Mouse (Mus musculus) left cerebral cortex, adult 9 months (tissue): ENCODE results near the gene Zfp219.
A peak's percentile ranks its signal among the peaks of the same experiment; 100 is the strongest.

Source experiments
- DNase-seq, 2 experiments: peaks; one replicate each; pipeline ENCODE4 v3.0.0; 2022; ENCODE audit warnings: low spot score in 2 of 2

Zfp219 gene

GRCm38 (mm10) chr14:52003981-52004495 is 16.5 kb downstream of the Zfp219 start:
- peak; percentile 88 to 93 for DNase-seq

- DNase-seq: no peak
These were observed 23.1 kb downstream of the Zfp219 start for GRCm38 (mm10) chr14:51997483-51997882.

GRCm38 (mm10) chr14:51996866-51997265 is 23.7 kb downstream of the Zfp219 start:
- DNase-seq: no peak

- no peak for DNase-seq
These were observed 24.2 kb downstream of the Zfp219 start for GRCm38 (mm10) chr14:51996231-51996841.

- no peak for DNase-seq
These were observed 25.2 kb downstream of the Zfp219 start for GRCm38 (mm10) chr14:51995219-51995871.

- no peak for DNase-seq
These were observed 26.1 kb downstream of the Zfp219 start for GRCm38 (mm10) chr14:51994453-51994852.

GRCm38 (mm10) chr14:51989461-51989970 is 31.0 kb downstream of the Zfp219 start:
- DNase-seq: no peak

- DNase-seq: no peak
These were observed 31.8 kb downstream of the Zfp219 start for GRCm38 (mm10) chr14:51988731-51989130.

GRCm38 (mm10) chr14:51987177-51987576 is 33.4 kb downstream of the Zfp219 start:
- no peak for DNase-seq

- DNase-seq: no peak
These were observed 34.4 kb downstream of the Zfp219 start for GRCm38 (mm10) chr14:51986153-51986505.

- peak in 1 of 2 experiments; percentile 67 for DNase-seq
These were observed 35.0 kb downstream of the Zfp219 start for GRCm38 (mm10) chr14:51985301-51986152.

GRCm38 (mm10) chr14:51984247-51985231 is 36.0 kb downstream of the Zfp219 start, which contains the start of gene Arhgef40:
Gene Arhgef40 (plus strand): TSS chr14:51984719.
- DNase-seq: no peak

- DNase-seq: no peak
These were observed 36.7 kb downstream of the Zfp219 start for GRCm38 (mm10) chr14:51983855-51984246.

GRCm38 (mm10) chr14:51983251-51983650 is 37.3 kb downstream of the Zfp219 start:
- DNase-seq: no peak

- no peak for DNase-seq
These were observed 41.3 kb downstream of the Zfp219 start for GRCm38 (mm10) chr14:51979252-51979651.

GRCm38 (mm10) chr14:51967400-51967799 is 53.1 kb downstream of the Zfp219 start:
- no peak for DNase-seq

GRCm38 (mm10) chr14:51960316-51960715 is 60.2 kb downstream of the Zfp219 start:
- DNase-seq: no peak
